Mouse (Mus musculus) frontal cortex, postnatal 14 days (tissue): ENCODE results near the gene Rnf151.
"Not testable (repeated sequence)": the region's sequence is repeated elsewhere in the genome, so short reads cannot be mapped to it uniquely, and the experiment has no call there.

ENCODE experiments used
- DNase-seq, 2 experiments: peaks; one replicate each; pipeline ENCODE4 v3.0.0; 2022; ENCODE audit warnings: low spot score in 2 of 2

The Rnf151 gene

GRCm38 (mm10) chr17:24732233-24732935 lies 14.5 kb upstream of the Rnf151 start:
- DNase-seq = no peak

- DNase-seq = no peak
These were observed 12.9 kb upstream of the Rnf151 start for GRCm38 (mm10) chr17:24730787-24731186.

- no peak for DNase-seq
These were observed 11.2 kb upstream of the Rnf151 start for GRCm38 (mm10) chr17:24729067-24729466.

- DNase-seq = no peak
These were observed 10.3 kb upstream of the Rnf151 start for GRCm38 (mm10) chr17:24728184-24728583.

- no peak for DNase-seq
These were observed 9.8 kb upstream of the Rnf151 start, which contains the start of gene Rpl3l for GRCm38 (mm10) chr17:24727618-24728017. Rpl3l (plus strand) TSS chr17:24727820.

GRCm38 (mm10) chr17:24725637-24726390 lies 8.0 kb upstream of the Rnf151 start:
- no peak for DNase-seq

GRCm38 (mm10) chr17:24724184-24724583 lies 6.3 kb upstream of the Rnf151 start, which contains the start of gene Ndufb10:
Ndufb10 (minus strand) TSS chr17:24724478.
- DNase-seq = peak; percentile 87 to 94

GRCm38 (mm10) chr17:24723881-24724180 lies 6.0 kb upstream of the Rnf151 start:
- DNase-seq = peak in 1 of 2 experiments; percentile 26

GRCm38 (mm10) chr17:24723122-24723880 lies 5.4 kb upstream of the Rnf151 start:
- no peak for DNase-seq

- no peak for DNase-seq
These were observed 4.5 kb upstream of the Rnf151 start for GRCm38 (mm10) chr17:24722220-24722924.

GRCm38 (mm10) chr17:24721383-24721955 lies 3.6 kb upstream of the Rnf151 start:
- not testable (repeated sequence) for DNase-seq

- DNase-seq = not testable (repeated sequence)
These were observed 2.8 kb upstream of the Rnf151 start for GRCm38 (mm10) chr17:24720616-24721015.

GRCm38 (mm10) chr17:24719494-24720222 lies 1.8 kb upstream of the Rnf151 start:
- DNase-seq = peak; percentile 97 to 99

GRCm38 (mm10) chr17:24718938-24719337 lies 1.1 kb upstream of the Rnf151 start:
- not testable (repeated sequence) for DNase-seq

GRCm38 (mm10) chr17:24716166-24716682 lies 1.6 kb downstream of the Rnf151 start:
- no peak for DNase-seq

GRCm38 (mm10) chr17:24715556-24715955 lies 2.3 kb downstream of the Rnf151 start:
- no peak for DNase-seq

- DNase-seq = no peak
These were observed 9.2 kb downstream of the Rnf151 start for GRCm38 (mm10) chr17:24708646-24709045.

- DNase-seq = no peak
These were observed 9.9 kb downstream of the Rnf151 start for GRCm38 (mm10) chr17:24707801-24708425.

GRCm38 (mm10) chr17:24706982-24707800 lies 10.7 kb downstream of the Rnf151 start, which contains the start of gene Tbl3:
Tbl3 (minus strand) TSS chr17:24707660.
- DNase-seq = peak; percentile 89 to 94
